Mouse (Mus musculus) ES-E14 (cell line): ENCODE data around the gene Scn4b.

Experiments
- CHD2 ChIP-seq: IDR thresholded peaks from 2 replicates; pipeline ENCODE4 v1.6.1; 2014; ENCODE audit warnings: mild to moderate bottlenecking, low read depth, low read length, inconsistent platforms
- HCFC1 ChIP-seq: IDR thresholded peaks from 2 replicates; pipeline ENCODE4 v1.6.1; 2012; ENCODE audit warnings: low read length, inconsistent platforms, borderline replicate concordance; ENCODE audit not compliant: insufficient read depth
- MAFK ChIP-seq: IDR thresholded peaks from 2 replicates; pipeline ENCODE4 v1.6.1; 2014; ENCODE audit warnings: mild to moderate bottlenecking, low read depth, low read length, inconsistent platforms; ENCODE audit not compliant: insufficient read depth
- ZC3H11A ChIP-seq: IDR thresholded peaks from 2 replicates; pipeline ENCODE4 v1.6.1; 2012; ENCODE audit warnings: low read depth, mild to moderate bottlenecking, inconsistent platforms, low read length, borderline replicate concordance
- ZNF384 ChIP-seq: IDR thresholded peaks from 2 replicates; pipeline ENCODE4 v1.6.1; 2012; ENCODE audit warnings: low read depth, low read length, inconsistent platforms

- TF ChIP-seq ZNF384 (no peak), MAFK (no peak), ZC3H11A (no peak), HCFC1 (no peak), CHD2 (no peak)
Observed at GRCm38 (mm10) chr9:45130119-45130518, 8.1 kb upstream of the Scn4b start.
